Mouse (Mus musculus) telencephalon, adult 2 months (tissue): Measurements from ENCODE around the gene Rbmx2.

Experiments
- DNase-seq: peaks from one replicate; pipeline ENCODE4 v3.0.0-alpha.2; 2011; ENCODE audit warnings: low read depth, low spot score

Rbmx2 gene

DNA sequence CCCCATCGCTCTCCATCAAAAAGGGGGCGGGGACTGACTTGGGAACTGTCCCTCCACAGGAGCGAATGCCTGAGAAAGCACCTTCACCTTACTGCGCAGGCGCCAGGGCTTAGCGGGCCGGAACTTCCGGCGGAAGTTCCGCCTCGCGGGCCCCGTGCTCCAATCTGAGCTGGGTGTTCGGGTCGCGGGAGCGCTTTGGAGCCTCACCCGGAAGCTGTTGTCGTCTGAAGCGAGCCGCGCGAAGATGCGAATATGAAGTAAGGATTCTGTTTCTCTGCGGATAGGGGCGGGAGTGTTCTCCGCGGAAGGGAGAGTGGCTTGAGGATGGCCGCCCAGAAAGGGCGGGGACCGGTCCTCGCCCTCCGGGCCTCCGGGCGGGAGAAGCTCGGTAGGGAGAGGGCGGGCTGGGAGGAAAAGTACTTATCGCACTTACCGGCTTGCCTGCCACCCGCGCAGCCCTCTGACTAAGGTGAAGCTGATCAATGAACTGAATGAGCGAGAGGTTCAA, at the start of gene Rbmx2:
Gene Rbmx2 (plus strand): TSS at position 141 of the 508 bp plus-strand sequence.
- peak; percentile 81 for DNase-seq

DNA sequence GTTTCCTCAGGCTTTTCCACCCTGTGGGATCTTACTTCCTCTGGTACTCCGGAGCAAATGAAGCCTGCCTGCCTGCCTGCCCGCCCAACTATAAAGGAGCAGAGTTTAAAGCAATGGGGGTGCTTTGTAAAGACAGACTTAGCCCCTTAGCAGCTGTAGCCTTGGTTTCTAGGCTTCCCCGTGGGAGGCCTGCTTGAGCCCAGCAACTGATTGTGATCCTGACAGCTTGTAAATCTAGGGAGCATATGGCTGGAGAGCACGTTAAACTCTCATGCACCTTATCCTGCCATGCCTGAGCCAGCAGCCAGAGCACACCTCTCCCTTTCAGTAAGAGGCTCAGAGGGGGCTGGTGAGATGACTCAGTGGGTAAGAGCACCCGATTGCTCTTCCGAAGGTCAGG, 28.0 kb upstream of the Rbmx2 start:
- no peak for DNase-seq

DNA sequence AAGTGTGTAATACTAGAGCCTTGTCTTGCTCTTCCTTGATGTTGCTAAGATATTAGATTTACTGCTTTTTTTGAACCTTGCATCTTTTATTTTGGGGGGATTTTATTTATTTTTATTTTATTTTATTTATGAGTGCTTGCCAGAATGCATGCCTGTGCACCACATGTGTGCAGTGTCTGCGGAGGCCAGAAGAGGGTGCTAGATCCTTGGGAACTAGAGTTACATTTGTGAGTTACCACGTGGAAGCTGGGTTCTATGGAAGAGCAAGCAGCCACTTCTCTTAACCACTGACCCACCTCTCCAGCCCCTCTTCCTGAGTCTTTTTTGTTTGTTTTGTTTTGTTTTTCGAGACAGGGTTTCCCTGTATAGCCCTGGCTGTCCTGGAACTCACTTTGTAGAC, 25.2 kb upstream of the Rbmx2 start:
- no peak for DNase-seq

DNA sequence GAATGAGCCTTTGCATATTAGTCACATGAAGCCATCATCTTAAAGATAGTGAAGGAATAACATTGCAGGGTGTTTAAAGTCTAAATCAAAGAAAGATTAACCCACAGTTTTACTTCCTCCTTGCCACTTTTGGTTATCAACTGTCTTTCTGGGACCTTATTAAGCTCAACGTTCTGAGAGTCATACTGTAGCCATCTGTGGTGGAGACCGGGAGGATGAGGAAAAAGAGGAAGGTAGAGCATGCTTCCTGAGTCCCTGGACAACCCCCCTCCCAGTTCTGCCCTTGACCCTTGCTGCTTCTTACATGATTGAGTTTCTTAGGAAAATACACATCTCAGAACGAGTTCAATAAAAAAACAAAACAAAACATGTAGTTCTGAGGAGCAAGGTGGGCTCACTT, 23.1 kb upstream of the Rbmx2 start:
- no peak for DNase-seq

DNA sequence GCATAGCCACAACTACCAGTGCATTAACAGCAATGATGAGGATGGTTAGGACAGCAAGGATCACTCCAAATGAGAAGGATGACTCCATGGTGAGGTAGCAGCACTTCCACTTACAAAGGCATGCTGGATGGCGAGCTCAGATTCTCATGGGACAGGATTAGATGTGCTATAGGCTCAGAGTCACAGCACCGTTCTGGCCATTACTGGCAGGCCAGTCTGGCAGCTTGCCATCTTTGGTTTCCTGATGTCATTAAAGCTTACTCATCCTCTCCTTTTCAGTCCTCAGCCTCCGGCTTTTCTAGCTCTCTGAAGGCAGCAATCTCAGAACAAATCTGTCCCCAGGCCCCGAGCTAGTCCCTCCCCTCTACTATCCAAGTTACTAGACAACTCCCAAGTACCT, 20.6 kb upstream of the Rbmx2 start, which contains the start of gene Gpr119:
Gene Gpr119 (minus strand): TSS at position 308 of the 400 bp plus-strand sequence.
- DNase-seq = no peak

DNA sequence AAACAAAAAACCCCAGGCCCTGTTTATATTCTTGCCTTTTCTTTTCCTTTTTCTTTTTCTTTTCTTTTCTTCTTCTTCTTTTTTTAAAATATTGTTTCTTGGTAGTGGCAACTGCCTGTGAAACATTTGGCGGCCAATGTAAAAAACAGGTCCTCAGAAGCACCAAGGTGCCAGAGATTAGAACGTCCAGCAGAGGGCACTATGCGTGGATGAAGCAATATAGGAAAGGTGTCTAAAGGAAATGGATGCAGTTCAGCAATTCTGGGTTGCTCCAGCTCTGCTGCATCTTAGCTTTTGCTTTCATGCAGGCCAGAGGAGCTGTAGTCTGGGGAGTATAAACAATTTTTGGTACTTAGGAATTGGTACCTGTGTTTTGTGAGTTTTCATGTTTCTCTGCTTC, 11.4 kb upstream of the Rbmx2 start:
- DNase-seq = peak; percentile 4

DNA sequence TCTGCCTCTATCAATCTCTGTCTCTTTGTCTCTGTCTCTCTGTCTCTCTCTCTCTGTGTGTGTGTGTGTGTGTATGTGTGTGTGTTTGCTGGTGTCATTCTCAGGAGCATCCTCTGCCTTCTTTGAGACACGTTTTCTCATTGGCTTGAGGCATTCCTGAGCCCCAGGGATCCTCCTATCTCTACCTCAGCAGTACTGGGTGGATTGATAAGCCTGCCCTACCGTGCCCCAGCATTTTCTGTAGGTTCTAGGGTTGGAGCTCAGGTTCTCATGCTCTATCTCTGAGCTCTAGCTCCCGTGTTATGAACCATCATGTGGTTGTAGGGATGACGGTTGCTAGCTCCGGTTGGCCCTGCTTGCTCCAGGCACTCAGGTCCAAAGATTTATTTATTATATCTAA, 10.9 kb upstream of the Rbmx2 start:
- no peak for DNase-seq

DNA sequence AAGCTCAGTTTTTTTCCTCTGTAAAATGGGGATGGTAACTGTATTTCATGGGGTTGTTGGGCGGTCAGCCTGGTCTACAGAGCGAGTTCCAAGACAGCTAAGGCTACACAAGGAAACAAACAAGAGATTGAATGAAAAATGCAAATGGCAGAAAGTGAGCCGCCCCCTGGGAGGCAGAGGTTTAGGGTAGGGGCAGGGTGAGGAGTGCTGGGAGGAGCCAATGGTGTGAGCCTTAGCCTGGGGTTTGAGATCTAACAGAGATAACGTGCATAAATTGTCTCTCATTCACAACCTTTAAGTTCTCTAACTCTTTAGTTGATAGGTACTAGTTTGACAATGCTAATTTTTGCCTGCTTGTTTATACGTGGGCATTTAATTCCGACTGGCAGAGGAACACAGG, 344 bp upstream of the Rbmx2 start:
- DNase-seq = no peak

DNA sequence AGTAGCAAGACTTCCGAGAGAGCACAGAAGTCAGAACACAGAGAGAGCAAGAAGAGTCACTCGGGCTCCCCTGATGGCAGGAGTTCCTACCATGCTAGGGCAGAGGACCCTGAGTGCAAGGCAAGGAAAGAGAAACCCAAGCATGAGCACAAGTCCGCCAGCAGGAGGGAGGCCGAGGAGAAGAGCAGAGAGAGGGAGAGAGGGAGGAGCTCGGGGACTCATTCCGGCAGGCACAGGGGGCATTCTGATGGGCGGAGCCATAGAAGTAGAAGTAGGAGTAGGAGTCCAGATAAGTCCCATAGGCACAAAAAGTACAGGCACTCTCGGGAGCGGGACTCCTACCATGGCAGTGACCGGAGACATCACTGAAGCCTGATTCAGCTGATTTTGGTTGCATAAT, 14.9 kb downstream of the Rbmx2 start:
- DNase-seq = no peak

DNA sequence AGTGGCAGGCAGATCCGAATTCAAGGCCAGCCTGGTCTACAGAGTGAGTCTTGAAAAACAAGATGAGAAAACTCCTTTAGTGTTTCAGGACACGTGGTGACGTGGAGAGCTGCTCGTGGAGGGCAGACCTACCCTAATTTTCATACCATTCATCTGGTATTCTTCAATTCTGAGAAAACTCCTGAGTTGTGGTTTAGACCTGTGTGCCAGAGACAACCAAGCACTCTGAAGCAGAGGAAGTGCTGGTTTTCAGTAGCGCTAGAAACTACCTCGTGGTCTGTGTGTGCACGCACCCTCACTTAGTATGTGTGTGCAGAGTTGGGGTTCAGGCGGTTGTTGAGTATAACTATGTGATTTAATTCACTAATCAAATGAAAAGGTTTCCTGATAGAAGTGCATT, 18.0 kb downstream of the Rbmx2 start:
- no peak for DNase-seq

DNA sequence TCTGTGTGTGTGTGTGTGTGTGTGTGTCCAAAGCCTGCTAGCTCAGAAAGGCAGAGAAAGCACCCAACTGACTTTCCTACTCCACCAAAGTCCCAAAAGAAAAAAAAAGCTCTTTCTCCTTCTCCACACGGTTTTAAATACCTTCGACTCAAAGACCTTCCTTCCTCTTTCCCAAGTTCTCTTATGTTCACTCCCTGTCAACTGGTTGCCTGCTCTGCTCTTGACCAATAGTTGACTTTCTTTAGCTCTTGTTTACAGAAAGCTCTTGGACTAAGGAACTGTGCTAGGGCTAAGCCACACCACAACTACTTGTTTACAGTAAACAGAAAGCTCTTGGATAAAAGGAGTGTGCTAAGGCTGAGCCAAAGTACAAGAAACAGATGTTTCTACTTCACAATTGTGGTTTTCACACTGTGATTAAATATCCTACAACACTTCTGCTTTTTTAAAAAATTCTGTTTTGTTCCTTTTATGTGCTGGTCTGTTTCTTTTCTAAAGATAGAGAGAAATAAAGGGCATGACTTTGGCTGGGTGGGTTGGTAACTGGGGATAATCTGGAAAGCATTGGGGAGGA, 60.0 kb downstream of the Rbmx2 start:
- DNase-seq = no peak
